Mouse (Mus musculus) heart, postnatal 10 days (tissue): Measurements from ENCODE around the gene Caln1. TPM values are rescaled to one million over a fixed set of nuclear protein-coding genes. Genes with fewer than 3 reads are reported as not detected.

Source experiments
- DNase-seq, 2 experiments: peaks; one replicate each; pipeline ENCODE4 v3.0.0; 2021
- intact Hi-C: fragments of 180-260 bp; cut with DNase I; formaldehyde crosslinking; loops from one replicate; pipeline ENCODE4 v1.15.1; 2025
- total RNA-seq, 2 experiments: library from RNA; stranded (reverse); gene quantifications; 2 replicates each; pipeline ENCODE4 v1.2.3; 2021

Gene Caln1
- total RNA-seq, 2 experiments from 2014 or later = 0.05 TPM; not detected in 1

GRCm38 (mm10) chr5:130393618-130394355 is 24.5 kb downstream of the Caln1 start:
- DNase-seq = no peak
- intact Hi-C loops = no loop called here

- intact Hi-C loops = no loop called here
- DNase-seq = no peak
Measured at GRCm38 (mm10) chr5:130394386-130394785, 25.1 kb downstream of the Caln1 start.

- no peak for DNase-seq
- intact Hi-C loops = no loop called here
Measured at GRCm38 (mm10) chr5:130395142-130395541, 25.9 kb downstream of the Caln1 start.

- intact Hi-C loops = no loop called here
- DNase-seq = no peak
Measured at GRCm38 (mm10) chr5:130400136-130400917, 31.1 kb downstream of the Caln1 start.

GRCm38 (mm10) chr5:130405201-130405600 is 35.9 kb downstream of the Caln1 start:
- peak; percentile 31 to 49 for DNase-seq
- intact Hi-C loops = loop anchor here (2.0 kb wide), 1 partner anchor 448 kb away; no protein-coding TSS in a partner anchor

- intact Hi-C loops = no loop called here
- DNase-seq = no peak
Measured at GRCm38 (mm10) chr5:130409706-130410105, 40.5 kb downstream of the Caln1 start.

- intact Hi-C loops = no loop called here
- no peak for DNase-seq
Measured at GRCm38 (mm10) chr5:130411516-130411915, 42.3 kb downstream of the Caln1 start.

- intact Hi-C loops = no loop called here
- no peak for DNase-seq
Measured at GRCm38 (mm10) chr5:130447438-130447837, 78.2 kb downstream of the Caln1 start.

- intact Hi-C loops = no loop called here
- DNase-seq = no peak
Measured at GRCm38 (mm10) chr5:130448491-130448890, 79.2 kb downstream of the Caln1 start.

- intact Hi-C loops = no loop called here
- no peak for DNase-seq
Measured at GRCm38 (mm10) chr5:130448931-130449856, 79.9 kb downstream of the Caln1 start.

- intact Hi-C loops = no loop called here
- no peak for DNase-seq
Measured at GRCm38 (mm10) chr5:130450031-130450541, 80.8 kb downstream of the Caln1 start.

- intact Hi-C loops = no loop called here
- DNase-seq = no peak
Measured at GRCm38 (mm10) chr5:130458076-130458475, 88.8 kb downstream of the Caln1 start.

- intact Hi-C loops = no loop called here
- no peak for DNase-seq
Measured at GRCm38 (mm10) chr5:130472209-130472608, 103.0 kb downstream of the Caln1 start.

GRCm38 (mm10) chr5:130474876-130475275 is 105.6 kb downstream of the Caln1 start:
- intact Hi-C loops = no loop called here
- DNase-seq = no peak

GRCm38 (mm10) chr5:130476741-130477140 is 107.5 kb downstream of the Caln1 start:
- peak in 1 of 2 experiments; percentile 6 for DNase-seq

GRCm38 (mm10) chr5:130480290-130480689 is 111.0 kb downstream of the Caln1 start:
- intact Hi-C loops = no loop called here
- no peak for DNase-seq

More at GRCm38 (mm10) chr5:130476741-130477140, 107.5 kb downstream of the Caln1 start:
- intact Hi-C loops = no loop called here

GRCm38 (mm10) chr5:130491471-130491870 is 122.2 kb downstream of the Caln1 start:
- intact Hi-C loops = no loop called here
- DNase-seq = no peak

- no peak for DNase-seq
- intact Hi-C loops = no loop called here
Measured at GRCm38 (mm10) chr5:130492305-130492704, 123.0 kb downstream of the Caln1 start.

- DNase-seq = no peak
- intact Hi-C loops = no loop called here
Measured at GRCm38 (mm10) chr5:130502541-130502940, 133.3 kb downstream of the Caln1 start.

- DNase-seq = no peak
- intact Hi-C loops = no loop called here
Measured at GRCm38 (mm10) chr5:130504891-130505290, 135.6 kb downstream of the Caln1 start.

GRCm38 (mm10) chr5:130510516-130510915 is 141.3 kb downstream of the Caln1 start:
- intact Hi-C loops = no loop called here
- DNase-seq = no peak
